Mouse (Mus musculus) liver, embryonic 14.5 days (tissue): ENCODE measurements around the gene Ubr4.

Experiments
- CTCF ChIP-seq: IDR thresholded peaks from 2 replicates; pipeline ENCODE4 v1.5.1; 2016; ENCODE audit warnings: antibody characterized with exemption, low read depth, control low read depth
- EP300 ChIP-seq: IDR thresholded peaks from 2 replicates; pipeline ENCODE4 v1.6.1; 2016; ENCODE audit warnings: antibody characterized with exemption, low read depth

GRCm38 (mm10) chr4:139466541-139466940 is 114.1 kb downstream of the Ubr4 start:
- no peak for TF ChIP-seq EP300
- TF ChIP-seq CTCF, result no peak
